Mouse (Mus musculus) forebrain, embryonic 13.5 days (tissue): ENCODE measurements around the gene Cfap52. TPM values are rescaled to one million over a fixed set of nuclear protein-coding genes. Genes with fewer than 3 reads are reported as not detected.

ENCODE experiments used
- ATAC-seq: fragments of 200-750 bp; cut with Nextera tagmentation; 2 replicates; pipeline ENCODE4 v1.8.0; 2017
- H3K27ac ChIP-seq: fragments of 300-500 bp; sonication (generic); 2 replicates; pipeline ENCODE4 v1.5.1; 2015; ENCODE audit warnings: inconsistent platforms, mild to moderate bottlenecking, moderate library complexity
- H3K27me3 ChIP-seq: fragments of 300-500 bp; sonication (generic); 2 replicates; pipeline ENCODE4 v1.6.1; 2015; ENCODE audit warnings: mild to moderate bottlenecking, inconsistent platforms
- H3K36me3 ChIP-seq: fragments of 300-500 bp; sonication (generic); 2 replicates; pipeline ENCODE4 v1.6.1; 2015; ENCODE audit warnings: mild to moderate bottlenecking, inconsistent platforms; ENCODE audit not compliant: poor library complexity, severe bottlenecking
- H3K4me1 ChIP-seq: fragments of 300-500 bp; sonication (generic); 2 replicates; pipeline ENCODE4 v1.6.1; 2015; ENCODE audit warnings: inconsistent platforms
- H3K4me2 ChIP-seq: fragments of 300-500 bp; sonication (generic); 2 replicates; pipeline ENCODE4 v1.6.1; 2015; ENCODE audit warnings: inconsistent platforms, mild to moderate bottlenecking, moderate library complexity
- H3K4me3 ChIP-seq: fragments of 300-500 bp; sonication (generic); 2 replicates; pipeline ENCODE4 v1.5.1; 2015; ENCODE audit warnings: mild to moderate bottlenecking, inconsistent platforms
- H3K9ac ChIP-seq: fragments of 300-500 bp; sonication (generic); 2 replicates; pipeline ENCODE4 v1.6.1; 2015; ENCODE audit warnings: mild to moderate bottlenecking, inconsistent platforms
- H3K9me3 ChIP-seq: fragments of 300-500 bp; sonication (generic); replicated peaks from 2 replicates; pipeline ENCODE4 v1.6.1; 2016; ENCODE audit warnings: inconsistent platforms
- WGBS: fragments of 180-500 bp; shearing (Covaris S2); methylation state at CpG from one replicate; pipeline ENCODE4 v1.1.7; 2015; 5-methylcytosine and 5-hydroxymethylcytosine counted together
- polyA plus RNA-seq: library from polyadenylated mRNA; unstranded; fragments of >200 nt; fragmentation: Nextera tagmentation; extraction: Ambion mirVana; gene quantifications from 2 replicates; pipeline ENCODE4 v1.2.1, GENCODE M21; 2015

Cfap52 gene
- 2.7 and 3.4 TPM in 2 replicates for polyA plus RNA-seq

DNA sequence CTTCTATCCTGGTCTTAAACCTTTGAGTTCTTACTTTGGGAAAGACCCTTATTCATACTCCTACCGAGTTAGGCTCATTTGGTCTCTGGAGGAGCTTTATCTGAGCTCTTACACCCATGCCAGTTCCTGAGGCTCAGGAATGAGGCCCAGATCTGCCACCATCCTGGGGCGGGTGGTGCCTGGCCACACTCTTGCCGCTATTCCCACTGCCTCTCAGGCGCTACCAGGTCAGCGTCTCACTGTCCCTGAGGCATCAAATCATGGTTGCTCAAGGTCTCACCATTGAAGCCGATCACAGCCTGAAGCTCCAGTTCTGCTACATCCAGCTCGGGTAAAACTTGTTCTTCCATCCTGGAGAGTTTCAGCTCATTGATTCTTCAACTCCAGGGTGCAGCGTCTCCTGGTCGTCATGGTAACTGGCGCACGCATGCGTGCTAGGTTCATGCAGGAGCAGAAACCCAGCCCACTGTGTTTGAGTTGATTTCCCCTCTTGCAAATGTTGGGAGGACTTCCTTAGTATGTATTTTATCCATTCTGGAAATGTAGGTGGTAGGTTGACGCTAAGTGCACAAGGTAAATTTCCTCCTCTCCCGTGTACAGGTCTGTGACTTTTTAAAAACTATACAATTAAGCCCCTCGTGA is at the start of gene Cfap52:
TSS of gene Cfap52 (minus strand) at position 410 of the 642 bp plus-strand sequence.
- Histone ChIP-seq H3K27ac (0 out of 2 replicates have a peak within 1 kb of the TSS, but pooled peaks have one; percentile 4), H3K9ac (peak within 1 kb of the TSS; percentile 79), H3K27me3 (no peaks in the 10 kb centered on the region), H3K4me3 (peak within 1 kb of the TSS; percentile 77), H3K4me2 (peak within 1 kb of the TSS; percentile 90), H3K9me3 (no peaks in the 10 kb centered on the region), H3K36me3 (peaks cover 5% of the 10 kb centered on the region; the same call in 1 of the 2 replicates), H3K4me1 (peaks cover 21% of the 10 kb centered on the region)
- peak; percentile 79 for ATAC-seq
- WGBS, result 6% methylated on average over 15 of the region's 15 CpGs

DNA sequence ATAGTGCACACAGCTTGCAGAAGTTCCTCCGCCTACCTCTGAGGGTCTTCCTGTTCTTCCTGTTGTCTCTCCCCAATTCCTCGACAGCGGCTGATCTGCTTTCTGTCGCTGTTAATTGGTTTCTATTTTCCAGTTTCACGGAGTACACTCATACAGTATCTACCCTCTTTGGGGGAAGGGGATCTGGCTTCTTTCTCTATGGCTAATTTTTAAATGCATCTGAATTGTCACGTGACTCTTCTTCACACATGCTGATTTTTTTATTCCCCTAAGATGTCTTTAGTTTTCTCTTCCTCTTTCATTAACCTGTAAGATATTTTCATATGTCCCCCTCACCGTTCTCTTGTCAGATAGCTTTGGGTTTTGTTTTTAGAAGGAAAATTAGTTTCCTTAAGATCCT is 46.8 kb upstream of the Cfap52 start:
- no peaks in the 10 kb centered on the region for H3K27me3 ChIP-seq
- H3K9ac ChIP-seq, result no peak overlapping the region
- H3K9me3 ChIP-seq, result no peaks in the 10 kb centered on the region
- H3K36me3 ChIP-seq, result no peaks in the 10 kb centered on the region
- no peak overlapping the region for H3K27ac ChIP-seq
- WGBS, result 92% methylated on average over 7 of the region's 7 CpGs
- H3K4me1 ChIP-seq, result no peaks in the 10 kb centered on the region
- H3K4me2 ChIP-seq, result no peak overlapping the region
- no peak overlapping the region for H3K4me3 ChIP-seq
- ATAC-seq, result no peak

DNA sequence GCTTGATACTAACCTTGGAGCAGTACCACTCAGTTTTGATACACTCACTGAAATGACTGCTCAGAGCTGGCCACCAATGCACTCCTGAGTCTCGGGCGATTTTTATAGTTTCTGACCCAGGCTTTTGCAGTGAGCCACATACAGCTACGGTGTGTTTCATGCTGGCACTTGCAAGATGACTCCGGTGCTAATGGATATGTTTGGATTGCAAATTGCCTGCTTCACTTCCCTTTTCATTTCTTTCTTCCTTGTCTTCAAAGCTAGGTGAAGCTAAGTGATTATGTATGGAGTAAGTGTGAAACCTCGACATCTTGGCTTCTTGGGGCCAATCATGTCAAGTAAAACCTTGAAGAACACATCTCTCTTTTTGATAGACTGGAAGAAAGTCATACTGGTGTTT is 43.9 kb upstream of the Cfap52 start:
- H3K27me3 ChIP-seq, result no peaks in the 10 kb centered on the region
- H3K9me3 ChIP-seq, result no peaks in the 10 kb centered on the region
- H3K9ac ChIP-seq, result no peak overlapping the region
- H3K36me3 ChIP-seq, result no peaks in the 10 kb centered on the region
- WGBS, result 86% methylated on average over 5 of the region's 5 CpGs
- no peak for ATAC-seq
- no peak overlapping the region for H3K27ac ChIP-seq
- peaks cover 11% of the 10 kb centered on the region for H3K4me1 ChIP-seq
- H3K4me2 ChIP-seq, result no peak overlapping the region
- H3K4me3 ChIP-seq, result no peak overlapping the region

DNA sequence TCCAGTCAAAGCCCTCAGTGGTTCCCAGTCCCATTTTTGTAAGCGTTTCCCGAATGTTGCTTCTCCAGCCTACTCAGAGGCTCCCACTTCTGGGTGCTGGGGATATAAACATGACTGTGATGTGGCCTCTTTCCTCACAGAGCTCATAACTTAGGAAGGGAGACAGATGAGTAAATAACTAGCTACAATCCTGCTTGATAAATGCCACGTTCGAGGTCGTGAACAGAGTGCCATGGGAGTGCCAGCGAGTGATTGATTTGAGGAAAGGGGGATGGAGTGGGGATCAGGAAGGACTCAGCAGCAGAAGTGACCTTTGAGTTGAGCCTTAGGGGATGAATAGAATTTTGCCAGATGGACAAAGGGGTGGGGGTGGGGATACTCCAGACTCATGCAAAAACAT is 42.2 kb upstream of the Cfap52 start:
- ATAC-seq, result no peak
- H3K9me3 ChIP-seq, result no peaks in the 10 kb centered on the region
- no peak overlapping the region for H3K9ac ChIP-seq
- H3K4me3 ChIP-seq, result no peak overlapping the region
- no peaks in the 10 kb centered on the region for H3K36me3 ChIP-seq
- no peaks in the 10 kb centered on the region for H3K27me3 ChIP-seq
- H3K4me2 ChIP-seq, result no peak overlapping the region
- H3K4me1 ChIP-seq, result peaks cover 13% of the 10 kb centered on the region
- WGBS, result 73% methylated on average over 6 of the region's 6 CpGs
- no peak overlapping the region for H3K27ac ChIP-seq

DNA sequence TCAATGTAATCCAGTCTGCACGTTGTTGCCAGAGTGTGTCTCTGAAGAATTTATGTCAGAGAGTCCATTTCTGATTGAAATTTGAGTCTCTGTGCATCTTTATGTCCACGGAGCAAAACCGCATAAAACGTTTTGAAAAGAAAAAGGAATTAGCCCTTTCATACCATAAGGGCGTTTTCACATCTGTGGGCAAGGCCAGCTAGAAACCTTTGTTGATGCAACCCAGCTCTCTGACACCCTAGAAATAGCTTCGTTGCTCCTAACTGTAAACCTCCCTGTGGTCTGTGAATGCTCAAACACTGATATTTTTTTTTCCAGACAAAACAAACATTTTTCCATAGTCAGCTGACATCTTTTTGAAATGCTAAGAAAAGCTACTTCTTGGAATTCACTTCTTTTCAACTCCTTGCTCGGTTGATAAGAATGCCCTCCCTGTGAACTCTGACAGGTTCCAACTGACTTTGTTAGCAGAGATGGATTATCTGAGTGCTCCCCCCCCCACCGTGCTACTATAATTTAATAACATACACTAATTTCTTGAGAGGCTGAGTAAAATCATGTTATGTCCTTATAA is 40.9 kb upstream of the Cfap52 start:
- H3K9me3 ChIP-seq, result no peaks in the 10 kb centered on the region
- H3K36me3 ChIP-seq, result no peaks in the 10 kb centered on the region
- no peak overlapping the region for H3K9ac ChIP-seq
- peaks cover 13% of the 10 kb centered on the region for H3K4me1 ChIP-seq
- H3K27me3 ChIP-seq, result no peaks in the 10 kb centered on the region
- no peak overlapping the region for H3K27ac ChIP-seq
- no peak overlapping the region for H3K4me3 ChIP-seq
- WGBS, result 24% methylated on average over 8 of the region's 8 CpGs
- no peak overlapping the region for H3K4me2 ChIP-seq
- no peak for ATAC-seq

DNA sequence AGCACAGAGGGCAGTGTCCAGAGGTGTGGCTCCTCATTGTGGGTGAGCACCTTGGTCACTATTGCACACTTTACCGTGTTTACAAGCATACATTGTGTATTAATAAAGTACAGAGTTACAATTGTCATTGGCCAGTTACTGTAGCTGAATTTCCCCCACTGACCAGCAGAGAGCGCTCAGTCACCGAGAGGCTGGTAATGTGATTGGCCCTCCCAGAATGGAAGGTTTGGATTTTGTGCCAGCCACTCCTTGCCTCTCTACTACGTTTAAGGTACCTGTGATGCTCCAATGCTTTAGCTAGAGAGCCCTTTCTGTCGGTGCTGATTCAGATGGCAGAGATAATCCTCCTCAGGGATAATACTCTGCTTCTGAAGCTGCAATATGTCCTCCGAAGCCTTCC is 38.7 kb upstream of the Cfap52 start:
- H3K9me3 ChIP-seq, result no peaks in the 10 kb centered on the region
- WGBS, result 19% methylated on average over 6 of the region's 6 CpGs
- no peak overlapping the region for H3K4me3 ChIP-seq
- H3K27ac ChIP-seq, result no peak overlapping the region
- H3K4me1 ChIP-seq, result peaks cover 13% of the 10 kb centered on the region
- H3K36me3 ChIP-seq, result no peaks in the 10 kb centered on the region
- H3K27me3 ChIP-seq, result no peaks in the 10 kb centered on the region
- ATAC-seq, result 0 out of 2 replicates have a peak, but pooled peaks have one; percentile 38
- no peak overlapping the region for H3K9ac ChIP-seq
- no peak overlapping the region for H3K4me2 ChIP-seq

DNA sequence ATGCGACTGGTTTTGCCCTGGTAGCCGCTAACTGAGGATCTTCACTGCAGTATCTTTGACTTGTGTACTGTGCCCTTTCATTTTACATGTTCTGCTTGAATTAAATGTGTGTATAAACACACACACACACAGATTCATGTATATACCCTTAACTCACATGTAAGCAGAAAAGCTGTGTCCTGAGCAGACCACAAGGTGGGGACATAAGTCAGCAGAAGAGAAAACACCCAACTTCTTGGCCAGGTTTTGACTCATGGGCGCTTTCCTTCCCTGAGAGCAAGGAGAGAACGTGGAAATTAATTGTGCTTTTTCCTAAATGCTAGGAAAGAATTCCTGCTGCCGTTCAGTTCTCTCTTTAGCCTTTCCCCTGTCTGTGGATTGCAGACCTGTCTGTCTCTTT is 34.2 kb upstream of the Cfap52 start:
- no peak overlapping the region for H3K27ac ChIP-seq
- peaks cover 3% of the 10 kb centered on the region; the same call in 1 of the 2 replicates for H3K4me1 ChIP-seq
- no peak for ATAC-seq
- no peaks in the 10 kb centered on the region for H3K27me3 ChIP-seq
- 80% methylated on average over 5 of the region's 5 CpGs for WGBS
- H3K9ac ChIP-seq, result no peak overlapping the region
- 0 out of 2 replicates have a peak, but pooled peaks cover 2% of the 10 kb centered on the region for H3K36me3 ChIP-seq
- no peak overlapping the region for H3K4me2 ChIP-seq
- H3K4me3 ChIP-seq, result no peak overlapping the region
- no peaks in the 10 kb centered on the region for H3K9me3 ChIP-seq

DNA sequence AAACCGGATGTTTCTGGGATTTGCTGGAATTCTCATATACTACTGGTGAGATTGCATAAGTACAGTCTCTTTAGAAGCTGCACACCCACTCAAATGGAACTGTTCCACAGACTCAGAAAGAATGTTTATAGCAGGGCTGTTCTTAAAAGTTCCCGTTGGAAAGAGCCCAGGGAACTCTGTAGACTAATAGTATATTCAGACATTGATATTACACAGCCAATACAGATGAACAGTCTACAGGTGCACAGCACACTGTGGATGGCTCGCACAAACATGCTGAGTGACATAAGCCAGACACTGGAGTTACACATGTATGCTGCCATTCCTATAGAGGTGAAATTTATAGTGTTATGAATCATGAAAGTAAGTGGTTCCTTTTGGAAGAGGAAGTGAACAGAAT is 33.5 kb upstream of the Cfap52 start:
- Histone ChIP-seq H3K4me3 (no peak overlapping the region), H3K4me1 (no peaks in the 10 kb centered on the region), H3K27me3 (no peaks in the 10 kb centered on the region), H3K9ac (no peak overlapping the region), H3K27ac (no peak overlapping the region), H3K36me3 (0 out of 2 replicates have a peak, but pooled peaks cover 2% of the 10 kb centered on the region), H3K9me3 (no peaks in the 10 kb centered on the region), H3K4me2 (no peak overlapping the region)
- ATAC-seq, result no peak
- 93% methylated on average over 3 of the region's 3 CpGs for WGBS

DNA sequence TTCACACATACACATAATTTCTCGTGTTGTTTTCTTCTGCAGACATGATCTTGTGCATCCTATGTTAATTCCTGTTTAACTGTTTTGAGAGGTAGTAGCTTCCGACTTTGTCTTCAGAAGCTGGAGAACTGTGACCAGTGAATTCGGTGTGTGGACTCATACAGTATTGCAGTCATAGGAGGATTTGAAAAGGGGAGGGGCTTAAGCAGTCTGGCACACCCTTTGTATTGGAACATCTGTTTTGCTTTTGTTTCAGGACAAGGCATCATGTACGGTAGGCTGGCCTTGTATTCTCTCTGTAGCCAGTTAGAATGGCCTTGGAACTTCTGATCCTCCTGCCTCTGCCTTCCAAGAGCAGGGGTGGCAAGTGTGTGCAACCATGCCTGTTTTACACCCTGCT is 30.5 kb upstream of the Cfap52 start:
- no peaks in the 10 kb centered on the region for H3K27me3 ChIP-seq
- H3K27ac ChIP-seq, result no peak overlapping the region
- H3K4me2 ChIP-seq, result no peak overlapping the region
- H3K36me3 ChIP-seq, result 0 out of 2 replicates have a peak, but pooled peaks cover 2% of the 10 kb centered on the region
- H3K4me1 ChIP-seq, result no peaks in the 10 kb centered on the region
- 72% methylated on average over 4 of the region's 4 CpGs for WGBS
- no peaks in the 10 kb centered on the region for H3K9me3 ChIP-seq
- H3K4me3 ChIP-seq, result no peak overlapping the region
- ATAC-seq, result no peak
- H3K9ac ChIP-seq, result no peak overlapping the region

DNA sequence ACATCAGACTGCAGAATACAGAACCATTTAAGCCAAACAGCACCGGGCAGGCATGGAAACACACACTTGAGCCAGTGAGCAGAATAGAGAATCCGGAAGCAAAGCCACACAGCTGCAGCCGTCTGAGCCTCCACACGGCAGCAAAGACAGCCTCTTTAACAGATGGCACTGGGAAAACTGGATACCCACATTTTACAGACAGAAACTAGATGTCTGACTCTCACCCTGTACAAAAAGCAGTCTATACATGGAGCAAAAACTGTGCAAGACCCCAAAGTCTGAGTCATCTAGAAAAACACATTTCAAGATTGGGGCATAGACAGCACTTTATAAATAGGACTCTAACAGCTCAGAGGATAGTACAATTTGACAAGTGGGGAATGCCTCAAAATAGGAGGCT is 25.8 kb upstream of the Cfap52 start:
- Histone ChIP-seq H3K27ac (no peak overlapping the region), H3K9me3 (no peaks in the 10 kb centered on the region), H3K9ac (no peak overlapping the region), H3K27me3 (no peaks in the 10 kb centered on the region), H3K36me3 (peaks cover 4% of the 10 kb centered on the region), H3K4me2 (no peak overlapping the region), H3K4me3 (no peak overlapping the region), H3K4me1 (peaks cover 11% of the 10 kb centered on the region; the same call in 1 of the 2 replicates)
- ATAC-seq, result no peak
- 79% methylated on average over 4 of the region's 4 CpGs for WGBS

DNA sequence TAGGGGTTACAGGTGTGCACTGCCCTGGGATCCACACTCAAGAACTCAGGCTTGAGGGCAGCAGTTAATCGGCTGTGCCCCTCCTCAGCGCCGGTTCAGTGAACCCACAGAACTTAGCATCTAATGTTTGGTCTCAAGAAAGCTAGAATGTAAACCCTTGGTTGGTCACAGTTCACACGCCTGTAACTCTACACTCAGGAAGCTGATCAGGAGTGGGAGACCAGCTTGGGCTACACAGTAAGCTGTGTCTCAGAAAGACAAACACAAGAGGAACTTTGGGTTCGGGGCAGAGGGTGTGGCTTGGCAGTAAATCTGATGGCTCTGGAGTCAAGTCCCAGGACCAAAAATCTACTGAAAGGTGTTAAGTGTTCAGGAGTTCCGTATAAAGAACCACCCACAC is 18.1 kb upstream of the Cfap52 start:
- H3K27ac ChIP-seq, result no peak overlapping the region
- no peak overlapping the region for H3K4me2 ChIP-seq
- H3K36me3 ChIP-seq, result peaks cover 12% of the 10 kb centered on the region
- WGBS, result 94% methylated on average over 6 of the region's 6 CpGs
- H3K9me3 ChIP-seq, result no peaks in the 10 kb centered on the region
- no peak overlapping the region for H3K9ac ChIP-seq
- H3K27me3 ChIP-seq, result no peaks in the 10 kb centered on the region
- H3K4me1 ChIP-seq, result peaks cover 5% of the 10 kb centered on the region; the same call in 1 of the 2 replicates
- no peak for ATAC-seq
- H3K4me3 ChIP-seq, result no peak overlapping the region

DNA sequence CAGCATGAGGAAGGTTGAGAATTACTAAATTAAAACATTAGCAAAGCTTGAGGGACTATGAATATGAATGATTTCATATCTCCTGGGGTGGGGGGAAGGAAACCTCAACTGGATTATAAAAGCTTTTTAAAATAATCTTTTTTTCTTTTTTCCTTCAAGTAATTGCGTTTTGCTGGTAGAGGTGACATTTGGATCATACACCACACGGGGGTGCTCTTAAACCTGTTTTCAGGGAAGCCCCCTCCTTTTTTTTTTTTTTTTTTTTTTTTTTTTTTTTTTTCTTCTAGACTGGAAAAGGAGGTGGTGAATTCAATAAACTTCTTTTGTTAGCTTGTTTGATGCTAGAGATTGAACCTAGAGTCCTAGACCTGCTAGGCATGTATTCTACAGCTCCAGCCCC is 9.8 kb upstream of the Cfap52 start:
- H3K4me2 ChIP-seq, result no peak overlapping the region
- H3K4me1 ChIP-seq, result no peaks in the 10 kb centered on the region
- H3K9ac ChIP-seq, result no peak overlapping the region
- peaks cover 21% of the 10 kb centered on the region; the same call in 1 of the 2 replicates for H3K36me3 ChIP-seq
- no peaks in the 10 kb centered on the region for H3K9me3 ChIP-seq
- no peak overlapping the region for H3K4me3 ChIP-seq
- ATAC-seq, result no peak
- H3K27ac ChIP-seq, result no peak overlapping the region
- H3K27me3 ChIP-seq, result no peaks in the 10 kb centered on the region
- WGBS, result 3% methylated on average over 2 of the region's 2 CpGs
